Mouse (Mus musculus) forebrain, embryonic 13.5 days (tissue): ENCODE results near the gene Prcd. TPM values are rescaled to one million over a fixed set of nuclear protein-coding genes. Genes with fewer than 3 reads are reported as not detected.

Experiments used
- ATAC-seq: fragments of 200-750 bp; cut with Nextera tagmentation; 2 replicates; pipeline ENCODE4 v1.8.0; 2017
- H3K27ac ChIP-seq: fragments of 300-500 bp; sonication (generic); 2 replicates; pipeline ENCODE4 v1.5.1; 2015; ENCODE audit warnings: inconsistent platforms, mild to moderate bottlenecking, moderate library complexity
- H3K27me3 ChIP-seq: fragments of 300-500 bp; sonication (generic); 2 replicates; pipeline ENCODE4 v1.6.1; 2015; ENCODE audit warnings: mild to moderate bottlenecking, inconsistent platforms
- H3K36me3 ChIP-seq: fragments of 300-500 bp; sonication (generic); 2 replicates; pipeline ENCODE4 v1.6.1; 2015; ENCODE audit warnings: mild to moderate bottlenecking, inconsistent platforms; ENCODE audit not compliant: poor library complexity, severe bottlenecking
- H3K4me1 ChIP-seq: fragments of 300-500 bp; sonication (generic); 2 replicates; pipeline ENCODE4 v1.6.1; 2015; ENCODE audit warnings: inconsistent platforms
- H3K4me2 ChIP-seq: fragments of 300-500 bp; sonication (generic); 2 replicates; pipeline ENCODE4 v1.6.1; 2015; ENCODE audit warnings: inconsistent platforms, mild to moderate bottlenecking, moderate library complexity
- H3K4me3 ChIP-seq: fragments of 300-500 bp; sonication (generic); 2 replicates; pipeline ENCODE4 v1.5.1; 2015; ENCODE audit warnings: mild to moderate bottlenecking, inconsistent platforms
- H3K9ac ChIP-seq: fragments of 300-500 bp; sonication (generic); 2 replicates; pipeline ENCODE4 v1.6.1; 2015; ENCODE audit warnings: mild to moderate bottlenecking, inconsistent platforms
- H3K9me3 ChIP-seq: fragments of 300-500 bp; sonication (generic); replicated peaks from 2 replicates; pipeline ENCODE4 v1.6.1; 2016; ENCODE audit warnings: inconsistent platforms
- WGBS: fragments of 180-500 bp; shearing (Covaris S2); methylation state at CpG from one replicate; pipeline ENCODE4 v1.1.7; 2015; 5-methylcytosine and 5-hydroxymethylcytosine counted together
- polyA plus RNA-seq: library from polyadenylated mRNA; unstranded; fragments of >200 nt; fragmentation: Nextera tagmentation; extraction: Ambion mirVana; gene quantifications from 2 replicates; pipeline ENCODE4 v1.2.1, GENCODE M21; 2015

Prcd gene
- polyA plus RNA-seq, 1 experiment from 2014 or later, result 0.80 TPM

DNA sequence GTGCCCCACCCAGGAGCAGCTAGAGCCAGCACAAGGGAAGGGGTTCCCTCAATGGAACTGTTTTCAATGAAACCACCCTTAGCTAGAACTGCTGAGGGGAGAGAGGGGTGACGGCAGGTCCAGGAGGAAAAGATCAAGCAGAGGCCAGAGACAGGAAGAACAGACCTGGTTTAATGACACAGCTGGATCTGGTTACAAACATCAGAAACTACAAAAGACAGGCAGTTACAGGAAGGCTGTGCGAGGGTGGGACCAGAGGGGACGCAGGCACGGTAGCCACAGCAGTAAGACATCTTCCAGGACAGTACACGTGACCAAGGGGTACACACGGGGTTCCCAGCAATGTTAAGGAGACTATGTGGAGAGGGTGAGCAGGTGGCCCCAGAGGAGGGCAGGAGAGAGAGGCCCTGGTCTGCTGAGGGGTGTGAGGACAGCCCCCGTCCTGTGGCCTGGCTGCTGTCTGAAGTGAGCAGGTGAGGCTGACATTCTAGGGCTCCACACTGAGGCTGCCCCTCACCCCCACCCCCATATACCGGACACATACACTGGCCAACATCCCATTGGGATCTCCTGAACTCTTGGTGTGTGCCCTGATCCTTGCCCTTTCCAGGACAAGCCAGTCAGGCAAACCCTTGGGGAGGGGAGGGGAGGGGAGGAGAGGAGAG, 7.8 kb upstream of the Prcd start:
- no peaks in the 10 kb centered on the region for H3K36me3 ChIP-seq
- no peak overlapping the region for H3K9ac ChIP-seq
- no peak for ATAC-seq
- WGBS, result 69% methylated on average over 8 of the region's 8 CpGs
- H3K4me2 ChIP-seq, result no peak overlapping the region
- H3K9me3 ChIP-seq, result no peaks in the 10 kb centered on the region
- no peak overlapping the region for H3K27ac ChIP-seq
- H3K4me1 ChIP-seq, result peaks cover 14% of the 10 kb centered on the region
- H3K27me3 ChIP-seq, result peaks cover 14% of the 10 kb centered on the region; the same call in 1 of the 2 replicates
- H3K4me3 ChIP-seq, result no peak overlapping the region

DNA sequence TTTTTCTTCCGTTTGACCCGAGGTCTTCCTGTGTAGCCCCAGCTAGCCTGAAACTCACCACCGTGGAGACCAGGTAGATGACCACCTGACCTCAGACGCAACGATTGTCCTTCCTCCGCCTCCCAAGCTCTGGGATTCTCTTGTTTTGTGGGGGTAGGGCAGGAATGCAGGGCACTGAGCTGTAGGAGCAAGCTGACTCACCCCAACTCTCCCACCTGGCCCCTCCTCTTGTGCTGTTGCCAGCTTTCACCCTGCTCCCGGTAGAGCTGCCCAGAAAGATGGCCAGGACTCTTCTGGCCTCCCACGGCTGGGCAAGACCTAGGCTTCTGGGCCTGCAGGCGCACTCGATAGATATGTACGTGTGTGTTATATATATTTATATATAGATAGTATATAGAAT, 7.2 kb upstream of the Prcd start:
- no peaks in the 10 kb centered on the region for H3K9me3 ChIP-seq
- peaks cover 14% of the 10 kb centered on the region for H3K4me1 ChIP-seq
- H3K4me3 ChIP-seq, result no peak overlapping the region
- H3K36me3 ChIP-seq, result no peaks in the 10 kb centered on the region
- no peak overlapping the region for H3K4me2 ChIP-seq
- H3K27me3 ChIP-seq, result peaks cover 17% of the 10 kb centered on the region
- 68% methylated on average over 11 of the region's 11 CpGs for WGBS
- no peak for ATAC-seq
- H3K9ac ChIP-seq, result no peak overlapping the region
- H3K27ac ChIP-seq, result no peak overlapping the region

DNA sequence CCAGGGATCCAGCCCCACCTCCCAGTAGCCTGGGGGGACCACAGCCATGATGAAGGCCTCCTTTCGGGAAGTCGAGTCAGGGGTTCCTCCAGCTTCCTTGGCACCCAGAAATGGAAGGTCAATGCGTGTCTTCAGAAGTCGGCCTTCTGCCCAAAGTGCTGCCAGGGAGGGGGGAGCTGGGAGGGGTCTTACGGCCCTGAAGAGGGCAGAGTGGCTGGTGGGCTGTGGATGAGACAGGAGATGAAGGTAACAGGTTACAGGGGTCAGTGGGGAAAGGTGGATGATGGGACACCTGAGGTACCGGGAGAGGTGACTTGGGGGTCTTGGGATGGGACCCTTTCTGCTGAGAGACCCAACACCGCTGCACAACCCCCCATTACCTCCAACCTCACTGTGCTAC, 6.6 kb upstream of the Prcd start:
- H3K4me3 ChIP-seq, result no peak overlapping the region
- peaks cover 22% of the 10 kb centered on the region for H3K27me3 ChIP-seq
- H3K9me3 ChIP-seq, result no peaks in the 10 kb centered on the region
- peaks cover 14% of the 10 kb centered on the region for H3K4me1 ChIP-seq
- no peaks in the 10 kb centered on the region for H3K36me3 ChIP-seq
- no peak overlapping the region for H3K27ac ChIP-seq
- H3K9ac ChIP-seq, result no peak overlapping the region
- 85% methylated on average over 6 of the region's 7 CpGs for WGBS
- no peak for ATAC-seq
- H3K4me2 ChIP-seq, result no peak overlapping the region

DNA sequence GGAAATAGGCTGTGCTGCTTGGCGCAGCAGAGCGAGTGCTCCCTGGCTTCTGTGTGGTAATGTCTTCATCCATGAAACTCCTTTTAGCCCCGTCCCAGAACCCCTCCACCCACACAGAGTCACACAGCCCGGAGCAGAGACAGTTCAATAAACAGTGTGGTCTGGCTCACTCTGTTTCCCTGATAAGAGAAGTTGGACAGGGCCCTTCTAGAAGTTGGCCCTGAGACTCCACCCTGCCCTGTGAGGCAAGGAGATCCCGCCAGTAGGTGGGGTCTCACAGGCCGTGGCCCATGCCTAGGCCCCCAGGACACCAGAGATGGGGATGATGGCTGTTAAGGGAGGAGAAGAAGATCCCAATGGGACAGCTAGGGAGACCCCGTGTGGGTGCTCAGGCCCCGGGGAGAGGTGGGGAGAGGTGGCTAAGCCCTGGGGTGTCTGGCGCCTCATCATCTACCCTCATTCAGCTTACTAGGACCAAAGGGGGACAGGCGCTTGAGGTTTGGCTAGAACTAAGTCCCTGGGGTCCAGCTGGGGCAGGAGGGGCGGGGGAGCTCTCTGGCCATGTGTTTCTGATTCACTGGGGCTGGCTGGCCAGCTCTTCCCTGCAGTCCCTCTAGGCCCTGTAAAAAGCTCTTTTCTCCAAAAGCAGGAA, 5.9 kb upstream of the Prcd start:
- Histone ChIP-seq H3K27ac (no peak overlapping the region), H3K4me3 (no peak overlapping the region), H3K4me2 (no peak overlapping the region), H3K36me3 (no peaks in the 10 kb centered on the region), H3K4me1 (peaks cover 14% of the 10 kb centered on the region), H3K9me3 (no peaks in the 10 kb centered on the region), H3K27me3 (peaks cover 29% of the 10 kb centered on the region), H3K9ac (no peak overlapping the region)
- 70% methylated on average over 11 of the region's 11 CpGs for WGBS
- ATAC-seq, result no peak

DNA sequence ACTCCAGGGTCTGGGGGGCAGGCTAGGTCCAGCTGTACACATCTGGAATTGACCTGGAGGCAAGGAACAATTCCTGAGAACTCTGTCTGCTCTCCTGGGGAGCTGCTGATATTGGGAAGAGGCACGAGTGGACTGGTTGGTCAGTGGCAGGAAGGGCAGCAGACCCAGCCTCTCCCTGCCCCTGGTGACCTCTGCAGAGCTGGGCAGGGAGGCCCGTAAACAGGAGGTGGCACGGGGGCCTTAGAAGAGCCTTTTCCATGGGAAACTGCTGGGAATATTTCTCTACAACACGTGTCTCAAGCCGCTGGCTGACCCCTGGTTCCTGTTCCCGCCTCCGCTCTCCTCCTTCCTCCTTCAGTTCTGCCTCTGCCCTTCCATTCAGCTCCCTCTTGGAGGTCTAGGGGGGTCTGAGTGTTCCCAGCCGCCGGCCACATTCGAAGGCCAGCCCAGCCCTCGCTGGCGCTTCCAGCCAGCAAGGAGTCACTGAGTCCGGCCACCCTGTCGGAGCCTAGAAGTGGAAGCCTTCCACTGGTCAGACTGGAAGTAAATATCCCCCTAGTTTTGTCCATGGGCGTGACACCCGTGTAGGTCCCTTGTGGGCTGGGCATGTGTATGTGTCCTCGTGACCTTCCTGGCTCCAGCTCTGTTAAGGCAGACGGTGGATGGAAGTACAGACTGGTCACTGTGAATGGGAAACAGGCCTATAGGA, 5.0 kb upstream of the Prcd start:
- Histone ChIP-seq H3K4me1 (peaks cover 21% of the 10 kb centered on the region), H3K9ac (no peak overlapping the region), H3K4me2 (no peak overlapping the region), H3K9me3 (no peaks in the 10 kb centered on the region), H3K27ac (no peak overlapping the region), H3K27me3 (peaks cover 38% of the 10 kb centered on the region), H3K36me3 (no peaks in the 10 kb centered on the region), H3K4me3 (no peak overlapping the region)
- WGBS, result 61% methylated on average over 18 of the region's 18 CpGs
- no peak for ATAC-seq

DNA sequence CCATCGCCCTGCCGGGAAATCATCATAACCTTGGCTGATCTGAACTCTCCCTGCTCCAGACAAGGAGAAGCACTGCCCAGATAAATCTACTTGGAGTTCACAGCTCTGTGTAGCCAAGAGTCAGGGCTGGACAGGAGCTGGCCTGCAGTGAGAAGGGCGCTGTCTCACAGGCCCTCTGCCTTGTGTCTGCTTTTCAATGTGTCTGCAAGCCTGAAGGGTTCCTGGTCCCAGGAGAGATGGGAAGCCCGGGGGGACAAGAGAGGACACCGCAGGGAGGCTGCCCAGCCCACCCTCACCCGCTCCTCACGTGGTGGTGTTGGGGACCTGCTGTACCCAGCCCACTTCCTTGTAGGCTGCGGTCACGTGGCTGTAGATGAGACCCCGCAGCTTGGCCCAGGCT, 4.4 kb upstream of the Prcd start:
- no peak overlapping the region for H3K27ac ChIP-seq
- no peak for ATAC-seq
- WGBS, result 70% methylated on average over 10 of the region's 10 CpGs

DNA sequence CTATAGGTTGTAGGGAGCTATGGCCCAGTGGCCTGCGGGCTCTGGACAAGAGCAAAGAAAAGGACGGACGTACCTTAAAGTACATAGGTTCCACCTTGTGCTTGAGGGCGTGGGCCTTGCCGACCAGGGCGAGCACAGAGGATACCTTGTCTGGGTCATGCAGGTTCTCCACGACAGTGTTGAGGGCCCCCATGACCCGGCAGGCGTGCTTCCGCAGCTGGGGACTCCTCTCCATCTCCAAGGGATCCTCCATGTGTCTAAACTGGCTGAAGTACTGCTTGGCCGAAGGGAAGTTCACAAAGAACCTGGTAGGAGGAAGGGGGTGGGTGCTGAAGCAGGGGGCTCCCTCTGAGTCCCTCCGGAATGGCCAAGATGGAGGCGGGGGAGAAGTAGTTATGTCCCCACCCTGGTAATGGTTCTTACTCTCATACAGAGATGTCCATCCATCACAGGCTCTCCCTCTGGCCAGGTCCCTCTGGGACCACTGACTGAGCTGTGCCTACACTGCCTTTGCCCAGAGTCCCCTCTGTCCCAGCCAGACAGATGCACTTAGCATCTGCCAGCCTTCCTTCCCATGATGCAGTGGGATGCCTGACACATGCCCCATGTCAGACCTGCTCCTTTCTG, 3.5 kb upstream of the Prcd start:
- H3K36me3 ChIP-seq, result no peaks in the 10 kb centered on the region
- no peaks in the 10 kb centered on the region for H3K9me3 ChIP-seq
- H3K27ac ChIP-seq, result no peak overlapping the region
- peaks cover 21% of the 10 kb centered on the region for H3K4me1 ChIP-seq
- WGBS, result 87% methylated on average over 13 of the region's 13 CpGs
- H3K4me3 ChIP-seq, result no peak overlapping the region
- no peak overlapping the region for H3K9ac ChIP-seq
- ATAC-seq, result no peak
- H3K4me2 ChIP-seq, result no peak overlapping the region
- H3K27me3 ChIP-seq, result peaks cover 46% of the 10 kb centered on the region

More for the DNA sequence above, 4.4 kb upstream of the Prcd start:
- no peak overlapping the region for H3K4me2 ChIP-seq
- peaks cover 21% of the 10 kb centered on the region for H3K4me1 ChIP-seq
- no peaks in the 10 kb centered on the region for H3K9me3 ChIP-seq
- no peaks in the 10 kb centered on the region for H3K36me3 ChIP-seq
- no peak overlapping the region for H3K9ac ChIP-seq
- peaks cover 43% of the 10 kb centered on the region for H3K27me3 ChIP-seq
- H3K4me3 ChIP-seq, result no peak overlapping the region

DNA sequence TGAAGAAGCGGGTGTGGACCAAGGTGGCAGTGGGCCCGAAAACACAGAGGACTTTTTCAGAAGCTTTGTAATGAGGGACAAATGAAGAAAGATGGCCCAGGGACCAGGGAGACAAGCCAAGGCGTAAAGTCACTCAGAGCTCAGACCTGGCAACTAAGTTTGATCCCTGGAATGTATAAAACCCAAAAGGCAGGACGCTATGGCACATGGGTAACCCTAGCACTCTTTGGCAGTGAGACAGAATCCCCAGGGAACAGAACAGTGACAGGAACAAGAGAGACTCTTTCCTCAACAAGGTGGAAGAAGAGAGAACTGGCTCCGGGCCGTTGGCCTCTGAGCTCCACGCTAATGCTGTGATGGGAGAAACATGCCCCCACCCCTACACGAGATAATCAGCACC, 2.5 kb upstream of the Prcd start:
- no peak overlapping the region for H3K9ac ChIP-seq
- H3K4me1 ChIP-seq, result peaks cover 24% of the 10 kb centered on the region
- WGBS, result 89% methylated on average over 8 of the region's 8 CpGs
- H3K27me3 ChIP-seq, result peaks cover 49% of the 10 kb centered on the region
- no peak overlapping the region for H3K4me3 ChIP-seq
- ATAC-seq, result no peak
- H3K27ac ChIP-seq, result no peak overlapping the region
- H3K36me3 ChIP-seq, result no peaks in the 10 kb centered on the region
- H3K4me2 ChIP-seq, result no peak overlapping the region
- H3K9me3 ChIP-seq, result no peaks in the 10 kb centered on the region

DNA sequence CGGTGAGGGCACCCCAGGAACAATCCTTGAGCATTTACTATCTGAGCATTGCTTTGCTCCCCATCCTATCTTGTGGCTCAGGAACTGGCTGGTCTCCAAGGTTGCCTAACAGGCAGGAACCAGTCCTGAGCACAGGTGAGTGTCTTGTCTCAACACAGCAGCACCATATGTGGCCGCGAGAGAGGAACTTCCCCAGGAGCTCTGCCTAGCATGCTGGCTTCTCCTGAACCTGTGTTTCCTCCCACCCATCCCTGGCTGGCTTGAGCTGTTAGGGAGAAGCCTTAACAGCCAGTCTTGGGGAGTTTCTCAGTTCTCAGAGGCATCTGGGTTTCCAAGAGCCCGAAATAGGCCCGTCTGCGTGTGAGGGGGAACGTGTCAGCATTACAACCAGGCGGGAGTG, 2.0 kb upstream of the Prcd start:
- 85% methylated on average over 8 of the region's 8 CpGs for WGBS
- H3K36me3 ChIP-seq, result no peaks in the 10 kb centered on the region
- H3K9me3 ChIP-seq, result no peaks in the 10 kb centered on the region
- H3K4me3 ChIP-seq, result no peak overlapping the region
- ATAC-seq, result no peak
- peaks cover 46% of the 10 kb centered on the region for H3K27me3 ChIP-seq
- no peak overlapping the region for H3K27ac ChIP-seq
- no peak overlapping the region for H3K4me2 ChIP-seq
- H3K9ac ChIP-seq, result no peak overlapping the region
- H3K4me1 ChIP-seq, result peaks cover 29% of the 10 kb centered on the region

DNA sequence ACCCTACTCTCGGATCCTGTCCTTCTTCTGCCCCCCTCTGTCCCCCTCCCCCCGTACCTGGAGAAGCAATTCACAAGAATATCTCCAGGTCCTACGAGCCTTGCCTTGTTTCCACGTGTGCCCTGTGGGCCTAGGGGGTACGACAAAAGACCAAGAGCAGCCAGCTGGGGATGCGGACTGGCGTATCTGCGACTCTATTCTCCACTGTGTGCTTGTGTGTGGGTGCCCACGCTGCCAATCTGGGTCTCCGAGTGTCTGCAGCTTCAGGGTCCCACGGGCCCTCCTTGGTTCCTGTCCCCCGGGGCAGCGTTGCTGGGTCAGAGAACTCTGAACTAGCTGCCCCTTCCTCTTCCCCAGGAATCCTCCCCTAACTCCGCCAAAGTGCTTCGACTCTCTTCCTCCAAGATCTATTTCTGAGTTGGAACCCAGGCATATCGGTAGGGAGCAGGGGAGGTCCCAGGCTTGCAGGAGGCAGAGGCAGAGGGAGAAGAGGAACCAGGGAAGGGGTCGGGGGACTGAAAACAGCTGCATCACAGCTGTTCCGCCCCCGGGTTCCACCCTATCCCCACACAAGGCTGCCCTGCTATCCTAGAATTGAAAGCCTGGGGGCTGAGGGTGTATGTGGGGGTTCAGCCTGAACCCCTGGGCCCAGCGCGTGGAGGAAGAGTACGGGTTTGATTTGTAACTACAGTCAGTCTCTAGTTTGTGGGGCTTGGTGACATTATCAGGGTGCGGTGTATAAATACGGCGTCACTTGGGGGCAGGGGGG, 820 bp upstream of the Prcd start:
- ATAC-seq, result no peak
- Histone ChIP-seq H3K36me3 (no peaks in the 10 kb centered on the region), H3K4me3 (peak overlapping the region; percentile 52), H3K4me2 (peak overlapping the region; percentile 93), H3K9me3 (no peaks in the 10 kb centered on the region), H3K9ac (no peak overlapping the region), H3K4me1 (peaks cover 41% of the 10 kb centered on the region), H3K27me3 (peaks cover 46% of the 10 kb centered on the region), H3K27ac (no peak overlapping the region)
- WGBS, result 62% methylated on average over 25 of the region's 25 CpGs

DNA sequence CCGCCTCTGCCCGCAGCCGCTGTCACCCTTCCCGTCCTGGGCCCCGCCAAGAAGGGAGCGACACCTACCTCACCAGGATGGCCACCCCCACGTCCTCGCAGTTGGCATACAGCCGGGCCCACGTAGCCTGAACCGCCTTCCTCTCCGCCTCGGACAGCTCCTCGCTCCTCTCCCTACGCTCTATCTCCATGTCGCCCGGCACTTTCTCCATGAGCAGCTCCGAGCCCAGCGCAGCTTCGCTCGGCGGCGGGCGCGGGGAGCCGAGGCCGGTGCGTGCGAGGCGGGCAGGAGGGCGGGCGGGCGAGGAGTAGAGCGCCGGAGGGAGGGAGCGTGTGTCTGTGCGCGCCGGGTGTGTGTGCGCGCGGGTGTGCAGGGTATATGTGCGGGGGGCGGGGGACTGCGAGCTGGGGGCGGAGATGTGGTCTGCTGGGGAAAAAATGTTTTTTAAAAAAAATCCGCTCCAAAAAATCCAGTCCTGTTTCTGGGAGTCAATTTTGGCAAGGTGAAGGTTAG, 431 bp downstream of the Prcd start:
- H3K4me2 ChIP-seq, result peak overlapping the region; percentile 93
- peak overlapping the region; percentile 78 for H3K9ac ChIP-seq
- no peaks in the 10 kb centered on the region for H3K9me3 ChIP-seq
- H3K27ac ChIP-seq, result no peak overlapping the region
- peak; percentile 46 for ATAC-seq
- H3K4me3 ChIP-seq, result peak overlapping the region; percentile 52
- H3K27me3 ChIP-seq, result peaks cover 46% of the 10 kb centered on the region
- under 1% methylated on average over 47 of the region's 47 CpGs for WGBS
- H3K36me3 ChIP-seq, result no peaks in the 10 kb centered on the region
- H3K4me1 ChIP-seq, result peaks cover 50% of the 10 kb centered on the region
